28 mouse cellular contexts compared by ENCODE assay signal in genomic region chr14:12751821-12752220, GRCm38 (mm10).
DNase-seq lines count a peak whose midpoint lies in the region; ATAC-seq and TF ChIP-seq lines count a peak whose summit lies in the region.
"Had no signal": no experiment of that assay in that cellular context is flagged by ENCODE, and none has a peak within 500 bp of the region (broad histone marks: within the 10 kb centered on the region; RNA-seq: fewer than 3 reads in every experiment).

No protein-coding gene starts in this region.

- no peak for TF ChIP-seq RAD21 in CH12.LX (IDR thresholded peaks at IDR 0.05; ENCODE audit: low read depth, low read length)

- in situ Hi-C loops in CH12.LX (cut with MboI; ENCODE audit: low pct_ligation_motif_present, low pct_unique_long_range_greater_than_20kb, low sequenced_read_pairs): no loop called here

- H3K27ac ChIP-seq in CH12.LX (ENCODE audit: insufficient read depth, low read depth): no peak overlapping the region
- H3K27ac ChIP-seq in forebrain, embryonic 14.5 days (ENCODE audit: low read depth, low read length): no peak overlapping the region
- H3K27ac ChIP-seq: embryonic facial prominence, embryonic 13.5 days; embryonic facial prominence, embryonic 15.5 days; forebrain, embryonic 10.5 days; forebrain, embryonic 12.5 days; forebrain, embryonic 15.5 days had no signal

- H3K79me2 ChIP-seq in CH12.LX (replicated peaks; ENCODE audit: control insufficient read depth, extremely low read depth, insufficient read depth, poor library complexity, severe bottlenecking): no peaks in the 10 kb centered on the region

- H3K36me3 ChIP-seq in CH12.LX (replicated peaks in 1 of 2; ENCODE audit: control insufficient read depth in 1 of 2, insufficient read depth in 1 of 2, low read length in 1 of 2): no peaks in the 10 kb centered on the region
- no peaks in the 10 kb centered on the region for H3K36me3 ChIP-seq in forebrain, embryonic 14.5 days (ENCODE audit: control insufficient read depth, insufficient read depth, low read length)
- H3K36me3 ChIP-seq: embryonic facial prominence, embryonic 13.5 days; embryonic facial prominence, embryonic 15.5 days; forebrain, embryonic 10.5 days; forebrain, embryonic 12.5 days; forebrain, embryonic 15.5 days had no signal

- peak; percentile 67 for ATAC-seq in granulocyte monocyte progenitor cell, adult 5-6 weeks (replicated peaks; ENCODE audit: poor library complexity, severe bottlenecking)
- ATAC-seq in megakaryocyte progenitor cell, adult 5-6 weeks (replicated peaks; ENCODE audit: poor library complexity): peak; percentile 65
- ATAC-seq in forebrain, embryonic 14.5 days: no peak
- ATAC-seq: activated CD4-positive, CD25-positive, alpha-beta regulatory T cell, adult 4 months; CD4-positive, CD25-positive, alpha-beta regulatory T cell, adult 4 months; forebrain, embryonic 15.5 days; forebrain, postnatal 0 days; Patski had no signal

- no peak for TF ChIP-seq POLR2A in CH12.LX (IDR thresholded peaks at IDR 0.05; ENCODE audit: low read depth, low read length)

- peak; percentile 3 for DNase-seq in CH12.LX (ENCODE audit: extremely low read depth)
- peak; percentile 51 for DNase-seq in brain, adult 2 months (ENCODE audit: low read depth, low spot score)
- DNase-seq in right cerebral cortex, adult 18-20 months: no peak
- DNase-seq in forebrain, embryonic 14.5 days (ENCODE audit: low spot score): no peak
- DNase-seq in heart, adult 9 months (ENCODE audit: low spot score in 2 of 2): no peak
- no peak for DNase-seq in embryo, embryonic 11 days
- DNase-seq: adrenal gland, adult 8-10 months; adrenal gland, postnatal 14 days; adrenal gland, postnatal 36 days; B cell, adult 2 months; cerebellum, adult 11 months; cerebellum, adult 18-20 months; cerebellum, adult 8-10 months; cerebellum, adult 9-11 months; cerebellum, postnatal 14 days; cerebellum, postnatal 36 days; forebrain, postnatal 0 days had no signal

- no peak overlapping the region for H3K4me2 ChIP-seq in CH12.LX (ENCODE audit: insufficient read depth, low read depth, poor library complexity, severe bottlenecking)
- no peak overlapping the region for H3K4me2 ChIP-seq in forebrain, embryonic 14.5 days (ENCODE audit: low read length)
- H3K4me2 ChIP-seq: embryonic facial prominence, embryonic 13.5 days; embryonic facial prominence, embryonic 15.5 days; forebrain, embryonic 12.5 days; forebrain, embryonic 15.5 days had no signal

- H3K4me3 ChIP-seq in CH12.LX (replicated peaks in 1 of 3; ENCODE audit: low read depth in 2 of 3, low read length in 2 of 3, poor library complexity in 1 of 3): no peak overlapping the region
- no peak overlapping the region for H3K4me3 ChIP-seq in forebrain, embryonic 14.5 days (ENCODE audit: low read depth, low read length)
- H3K4me3 ChIP-seq: embryonic facial prominence, embryonic 13.5 days; embryonic facial prominence, embryonic 15.5 days; erythroblast, embryonic 14.5 days; forebrain, embryonic 10.5 days; forebrain, embryonic 12.5 days; forebrain, embryonic 15.5 days had no signal

- TF ChIP-seq CTCF in CH12.LX (conservative IDR thresholded peaks at IDR 0.05 in 1 of 2, IDR thresholded peaks at IDR 0.05 in 1 of 2; ENCODE audit: low read depth in 2 of 2, low read length in 2 of 2): no peak

- no peak overlapping the region for H3K9ac ChIP-seq in CH12.LX (ENCODE audit: insufficient read depth, low read depth)
- no peak overlapping the region for H3K9ac ChIP-seq in forebrain, embryonic 14.5 days (ENCODE audit: low read length)
- H3K9ac ChIP-seq: embryonic facial prominence, embryonic 13.5 days; embryonic facial prominence, embryonic 15.5 days; forebrain, embryonic 12.5 days; forebrain, embryonic 15.5 days; forebrain, postnatal 0 days had no signal

- peaks cover 14 to 19% of the 10 kb centered on the region in 2 experiments for H3K4me1 ChIP-seq in CH12.LX (ENCODE audit: control insufficient read depth in 1 of 2, insufficient read depth in 2 of 2)
- no peaks in the 10 kb centered on the region for H3K4me1 ChIP-seq in forebrain, embryonic 14.5 days (ENCODE audit: control insufficient read depth, insufficient read depth, low read length)
- H3K4me1 ChIP-seq: embryonic facial prominence, embryonic 13.5 days; embryonic facial prominence, embryonic 15.5 days; forebrain, embryonic 10.5 days; forebrain, embryonic 12.5 days; forebrain, embryonic 15.5 days had no signal

- H3K9me3 ChIP-seq in CH12.LX (replicated peaks; ENCODE audit: low read length): no peaks in the 10 kb centered on the region
- H3K9me3 ChIP-seq in forebrain, embryonic 14.5 days (replicated peaks; ENCODE audit: control insufficient read depth, low read length): no peaks in the 10 kb centered on the region
- H3K9me3 ChIP-seq: embryonic facial prominence, embryonic 13.5 days; embryonic facial prominence, embryonic 15.5 days; forebrain, embryonic 10.5 days; forebrain, embryonic 12.5 days; forebrain, embryonic 15.5 days had no signal

- no peaks in the 10 kb centered on the region for H3K27me3 ChIP-seq in CH12.LX (replicated peaks)
- no peaks in the 10 kb centered on the region for H3K27me3 ChIP-seq in forebrain, embryonic 14.5 days (replicated peaks; ENCODE audit: control insufficient read depth, insufficient read depth, low read length)
- H3K27me3 ChIP-seq: embryonic facial prominence, embryonic 13.5 days; embryonic facial prominence, embryonic 15.5 days; forebrain, embryonic 12.5 days; forebrain, embryonic 15.5 days; Patski had no signal

- 69% methylated on average over 1 of the region's 1 CpGs for WGBS in forebrain, embryonic 14.5 days

- dilution Hi-C loops in CH12.LX (cut with MboI; ENCODE audit: extremely low pct_ligation_motif_present, extremely low pct_unique_long_range_greater_than_20kb, low sequenced_read_pairs): no loop called here

- TF ChIP-seq EP300 in CH12.LX (IDR thresholded peaks at IDR 0.05; ENCODE audit: low read length): peak; percentile 59

TF ChIP-seq in CH12.LX, 34 proteins besides CTCF, POLR2A, EP300 and RAD21:
- 0 out of 2 replicates have a peak, but pooled peaks have one; percentile 26 for TF ChIP-seq MYC (IDR thresholded peaks at IDR 0.05; ENCODE audit: low read depth, low read length)
- peak; percentile 89; the same call in 1 of the 2 replicates for TF ChIP-seq MAFK (IDR thresholded peaks at IDR 0.05; ENCODE audit: insufficient replicate concordance, low read length)
- no peak for TF ChIP-seq IRF4 (IDR thresholded peaks at IDR 0.05; ENCODE audit: low read depth, low read length)
- peak; percentile 39; the same call in 1 of the 2 replicates for TF ChIP-seq ETS1 (conservative IDR thresholded peaks at IDR 0.05; ENCODE audit: low read depth, low read length)
- TF ChIP-seq USF2 (conservative IDR thresholded peaks at IDR 0.05; ENCODE audit: low read depth, low read length): no peak
- 0 out of 2 replicates have a peak, but pooled peaks have one; percentile 29 for TF ChIP-seq MAX (IDR thresholded peaks at IDR 0.05; ENCODE audit: low read length)
- 0 out of 2 replicates have a peak, but pooled peaks have one; percentile 28 for TF ChIP-seq JUND (conservative IDR thresholded peaks at IDR 0.05; ENCODE audit: low read depth, low read length)
- peak; percentile 85 for TF ChIP-seq BHLHE40 (IDR thresholded peaks at IDR 0.05; ENCODE audit: low read depth, low read length)
- TF ChIP-seq JUN (IDR thresholded peaks at IDR 0.05; ENCODE audit: insufficient read depth, low read depth, low read length): 0 out of 2 replicates have a peak, but pooled peaks have one; percentile 28
- TF ChIP-seq KAT2A (IDR thresholded peaks at IDR 0.05; ENCODE audit: insufficient replicate concordance, low read length): no peak
- TF ChIP-seq MAZ (IDR thresholded peaks at IDR 0.05; ENCODE audit: low read depth, low read length): no peak
- TF ChIP-seq MEF2A (IDR thresholded peaks at IDR 0.05; ENCODE audit: borderline replicate concordance, low read depth, low read length): no peak
- TF ChIP-seq ZKSCAN1 (IDR thresholded peaks at IDR 0.05; ENCODE audit: borderline replicate concordance, low read depth, low read length): no peak
- TF ChIP-seq ZC3H11A (IDR thresholded peaks at IDR 0.05; ENCODE audit: low read depth, low read length): no peak
TF ChIP-seq in CH12.LX: peak in this region for 7.

Comparison
In these comparisons a context has a peak if more than half of its experiments do, and no peak if none do; other contexts are left out.
1. DNase-seq: peak in CH12.LX (single experiment) and brain, adult 2 months (single experiment); none in right cerebral cortex, adult 18-20 months (single experiment), forebrain, embryonic 14.5 days (single experiment), heart, adult 9 months (0 of 2) and embryo, embryonic 11 days (single experiment).